ENCODE assay signal across 21 mouse cellular contexts in genomic region chr17:46920855-46921254, GRCm38 (mm10). TPM values are rescaled to one million over a fixed set of nuclear protein-coding genes. Genes with fewer than 3 reads are reported as not detected.
DNase-seq lines count a peak whose midpoint lies in the region; ATAC-seq and TF ChIP-seq lines count a peak whose summit lies in the region.
"Had no signal": no experiment of that assay in that cellular context is flagged by ENCODE, and none has a peak within 500 bp of the region (broad histone marks: within the 10 kb centered on the region; RNA-seq: fewer than 3 reads in every experiment).

No protein-coding gene starts in this region.

- H3K4me2 ChIP-seq in hindbrain, embryonic 11.5 days (replicated peaks; ENCODE audit: low read depth, low read length) = no peak overlapping the region
- no peak overlapping the region for H3K4me2 ChIP-seq in hindbrain, postnatal 0 days (ENCODE audit: low read depth, low read length)
- no peak overlapping the region for H3K4me2 ChIP-seq in neural tube, embryonic 11.5 days (ENCODE audit: low read depth)
- H3K4me2 ChIP-seq in neural tube, embryonic 15.5 days = no peak overlapping the region
- no peak overlapping the region for H3K4me2 ChIP-seq in forebrain, embryonic 16.5 days (ENCODE audit: low read length)
- H3K4me2 ChIP-seq: liver, embryonic 15.5 days had no signal

- H3K9ac ChIP-seq in hindbrain, embryonic 11.5 days (ENCODE audit: low read depth, low read length) = no peak overlapping the region
- no peak overlapping the region for H3K9ac ChIP-seq in hindbrain, postnatal 0 days (replicated peaks; ENCODE audit: low read length)
- H3K9ac ChIP-seq in neural tube, embryonic 11.5 days (ENCODE audit: low read length) = no peak overlapping the region
- H3K9ac ChIP-seq in neural tube, embryonic 15.5 days (replicated peaks) = no peak overlapping the region
- H3K9ac ChIP-seq in forebrain, embryonic 16.5 days (replicated peaks; ENCODE audit: low read depth, low read length) = no peak overlapping the region
- H3K9ac ChIP-seq: liver, embryonic 15.5 days had no signal

- H3K27ac ChIP-seq in hindbrain, embryonic 11.5 days (ENCODE audit: low read depth, low read length) = no peak overlapping the region
- no peak overlapping the region for H3K27ac ChIP-seq in hindbrain, postnatal 0 days
- H3K27ac ChIP-seq in neural tube, embryonic 11.5 days (ENCODE audit: low read depth, low read length) = no peak overlapping the region
- no peak overlapping the region for H3K27ac ChIP-seq in neural tube, embryonic 15.5 days (replicated peaks)
- H3K27ac ChIP-seq in embryonic facial prominence, embryonic 10.5 days (replicated peaks) = no peak overlapping the region
- H3K27ac ChIP-seq in forebrain, embryonic 16.5 days (ENCODE audit: low read length) = no peak overlapping the region
- H3K27ac ChIP-seq: heart, adult 2 months; liver, embryonic 15.5 days had no signal

- H3K36me3 ChIP-seq in hindbrain, embryonic 11.5 days (ENCODE audit: control insufficient read depth, insufficient read depth, low read length) = no peaks in the 10 kb centered on the region
- no peaks in the 10 kb centered on the region for H3K36me3 ChIP-seq in hindbrain, postnatal 0 days (ENCODE audit: insufficient read depth, low read length)
- no peaks in the 10 kb centered on the region for H3K36me3 ChIP-seq in neural tube, embryonic 11.5 days (ENCODE audit: control insufficient read depth, insufficient read depth, low read length)
- no peaks in the 10 kb centered on the region for H3K36me3 ChIP-seq in neural tube, embryonic 15.5 days
- no peaks in the 10 kb centered on the region for H3K36me3 ChIP-seq in embryonic facial prominence, embryonic 10.5 days (replicated peaks)
- H3K36me3 ChIP-seq in forebrain, embryonic 16.5 days (ENCODE audit: control insufficient read depth, insufficient read depth) = no peaks in the 10 kb centered on the region
- H3K36me3 ChIP-seq: G1E; liver, embryonic 15.5 days had no signal

- no peaks in the 10 kb centered on the region; the same call in 1 of the 2 replicates for H3K4me1 ChIP-seq in hindbrain, embryonic 11.5 days (replicated peaks; ENCODE audit: control insufficient read depth, insufficient read depth, low read length)
- H3K4me1 ChIP-seq in hindbrain, postnatal 0 days (ENCODE audit: insufficient read depth, low read length) = no peaks in the 10 kb centered on the region
- H3K4me1 ChIP-seq in neural tube, embryonic 11.5 days (ENCODE audit: control insufficient read depth, insufficient read depth, low read length) = peaks cover 2% of the 10 kb centered on the region; the same call in 1 of the 2 replicates
- no peaks in the 10 kb centered on the region for H3K4me1 ChIP-seq in neural tube, embryonic 15.5 days
- peaks cover 30% of the 10 kb centered on the region for H3K4me1 ChIP-seq in embryonic facial prominence, embryonic 10.5 days
- H3K4me1 ChIP-seq in forebrain, embryonic 16.5 days (replicated peaks; ENCODE audit: control insufficient read depth, insufficient read depth, low read length) = no peaks in the 10 kb centered on the region
- H3K4me1 ChIP-seq: liver, embryonic 15.5 days had no signal

- no peak for ATAC-seq in hindbrain, embryonic 11.5 days (ENCODE audit: low FRiP score)
- no peak for ATAC-seq in hindbrain, postnatal 0 days
- no peak for ATAC-seq in neural tube, embryonic 11.5 days (ENCODE audit: insufficient read depth, low FRiP score, low TSS enrichment)
- no peak for ATAC-seq in neural tube, embryonic 15.5 days (ENCODE audit: low FRiP score)
- no peak for ATAC-seq in forebrain, embryonic 16.5 days
- ATAC-seq: activated CD4-positive, CD25-positive, alpha-beta regulatory T cell, adult 4 months; hindbrain, embryonic 16.5 days had no signal

- H3K9me3 ChIP-seq in hindbrain, embryonic 11.5 days (ENCODE audit: control insufficient read depth, low read length) = no peaks in the 10 kb centered on the region
- H3K9me3 ChIP-seq in hindbrain, postnatal 0 days (ENCODE audit: low read length) = no peaks in the 10 kb centered on the region
- no peaks in the 10 kb centered on the region for H3K9me3 ChIP-seq in neural tube, embryonic 11.5 days (ENCODE audit: control insufficient read depth, low read length)
- no peaks in the 10 kb centered on the region for H3K9me3 ChIP-seq in neural tube, embryonic 15.5 days (replicated peaks)
- no peaks in the 10 kb centered on the region for H3K9me3 ChIP-seq in embryonic facial prominence, embryonic 10.5 days
- no peaks in the 10 kb centered on the region for H3K9me3 ChIP-seq in forebrain, embryonic 16.5 days (ENCODE audit: control insufficient read depth, low read length)
- H3K9me3 ChIP-seq: G1E; liver, embryonic 15.5 days had no signal

- no peak overlapping the region for H3K4me3 ChIP-seq in hindbrain, embryonic 11.5 days (ENCODE audit: low read depth, low read length)
- no peak overlapping the region for H3K4me3 ChIP-seq in hindbrain, postnatal 0 days (ENCODE audit: low read length)
- no peak overlapping the region for H3K4me3 ChIP-seq in neural tube, embryonic 11.5 days (ENCODE audit: low read depth, low read length)
- H3K4me3 ChIP-seq in neural tube, embryonic 15.5 days (replicated peaks) = no peak overlapping the region
- H3K4me3 ChIP-seq in embryonic facial prominence, embryonic 10.5 days = no peak overlapping the region
- no peak overlapping the region for H3K4me3 ChIP-seq in forebrain, embryonic 16.5 days (replicated peaks; ENCODE audit: low read length)
- H3K4me3 ChIP-seq: heart, adult 2 months; liver, embryonic 15.5 days had no signal

- DNase-seq in hindbrain, embryonic 11.5 days (ENCODE audit: low spot score) = peak; percentile 53
- DNase-seq in hindbrain, postnatal 0 days (ENCODE audit: low spot score) = no peak
- DNase-seq in neural tube, embryonic 11.5 days (ENCODE audit: low spot score) = peak; percentile 30
- DNase-seq in embryonic facial prominence, embryonic 10.5 days (ENCODE audit: low spot score) = peak; percentile 46
- no peak for DNase-seq in heart, adult 9 months (ENCODE audit: low spot score in 2 of 2)
- DNase-seq in testis, postnatal 10 days (ENCODE audit: low spot score) = no peak
- DNase-seq: cerebellum, adult 11-12 months; heart, adult 2 months; layer of hippocampus, postnatal 36 days; left cerebral cortex, postnatal 4 days; thymus, postnatal 25 days had no signal

- no peaks in the 10 kb centered on the region for H3K27me3 ChIP-seq in hindbrain, embryonic 11.5 days (ENCODE audit: control insufficient read depth, insufficient read depth, low read length)
- no peaks in the 10 kb centered on the region for H3K27me3 ChIP-seq in hindbrain, postnatal 0 days (ENCODE audit: insufficient read depth, low read length)
- H3K27me3 ChIP-seq in neural tube, embryonic 11.5 days (ENCODE audit: control insufficient read depth, insufficient read depth, low read length) = no peaks in the 10 kb centered on the region
- H3K27me3 ChIP-seq in neural tube, embryonic 15.5 days (replicated peaks) = no peaks in the 10 kb centered on the region
- H3K27me3 ChIP-seq in embryonic facial prominence, embryonic 10.5 days (replicated peaks; ENCODE audit: low read depth, poor library complexity, severe bottlenecking) = no peaks in the 10 kb centered on the region
- H3K27me3 ChIP-seq in forebrain, embryonic 16.5 days (replicated peaks; ENCODE audit: control insufficient read depth, insufficient read depth, low read length) = no peaks in the 10 kb centered on the region
- H3K27me3 ChIP-seq: liver, embryonic 15.5 days had no signal

- WGBS in hindbrain, embryonic 11.5 days = 65% methylated on average over 6 of the region's 6 CpGs
- WGBS in hindbrain, postnatal 0 days = 68% methylated on average over 6 of the region's 6 CpGs
- 70% methylated on average over 6 of the region's 6 CpGs for WGBS in neural tube, embryonic 11.5 days
- 72% methylated on average over 6 of the region's 6 CpGs for WGBS in neural tube, embryonic 15.5 days
- 63% methylated on average over 6 of the region's 6 CpGs for WGBS in embryonic facial prominence, embryonic 10.5 days
- WGBS in forebrain, embryonic 16.5 days = 60% methylated on average over 6 of the region's 6 CpGs

- TF ChIP-seq CTCF in hindbrain, postnatal 0 days (IDR thresholded peaks at IDR 0.05; ENCODE audit: low read depth) = no peak

RNA-seq across cellular contexts. Expression of gene Prph2, which starts 10.6 kb away (rescaled TPM):
- polyA plus RNA-seq in hindbrain, embryonic 11.5 days (2014; fragmentation: Nextera tagmentation; extraction: Ambion mirVana) = not detected in 2 replicates
- not detected in 2 replicates for total RNA-seq in hindbrain, postnatal 0 days (2014; rRNA removed)
- 0.05 TPM in 1 of 2 replicates, not detected in the other for polyA plus RNA-seq in hindbrain, postnatal 0 days (2015; fragmentation: Nextera tagmentation; extraction: Ambion mirVana)
- not detected in 2 replicates for polyA plus RNA-seq in neural tube, embryonic 11.5 days (2014; fragmentation: Nextera tagmentation; extraction: Ambion mirVana)
- polyA plus RNA-seq in neural tube, embryonic 15.5 days (2015; fragmentation: Nextera tagmentation; extraction: Ambion mirVana) = not detected in 2 replicates
- polyA plus RNA-seq in embryonic facial prominence, embryonic 10.5 days (2016; fragmentation: Nextera tagmentation; extraction: Ambion mirVana) = not detected in 2 replicates
- not detected in 2 replicates for polyA plus RNA-seq in forebrain, embryonic 16.5 days (2015; fragmentation: Nextera tagmentation; extraction: Ambion mirVana)
- total RNA-seq: heart, adult 2 months; heart, postnatal 14 days; layer of hippocampus, postnatal 36 days; left cerebral cortex, postnatal 4 days; megakaryocyte progenitor cell, adult 5-6 weeks had no signal
- polyA plus RNA-seq: activated CD4-positive, CD25-positive, alpha-beta regulatory T cell, adult 4 months; cortical plate, adult 2 months; G1E; heart, adult 2 months; hindbrain, embryonic 16.5 days; liver, embryonic 15.5 days; stomach, embryonic 14.5 days had no signal

RNA-seq across cellular contexts. Expression of gene Tbcc, which starts 30.4 kb away (rescaled TPM):
- 74.1 and 84.3 TPM in 2 replicates for polyA plus RNA-seq in hindbrain, embryonic 11.5 days (2014; fragmentation: Nextera tagmentation; extraction: Ambion mirVana)
- total RNA-seq in hindbrain, postnatal 0 days (2014; rRNA removed) = 41.8 and 61.5 TPM in 2 replicates
- polyA plus RNA-seq in hindbrain, postnatal 0 days (2015; fragmentation: Nextera tagmentation; extraction: Ambion mirVana) = 50.7 and 54.5 TPM in 2 replicates
- 74.8 and 79.0 TPM in 2 replicates for polyA plus RNA-seq in neural tube, embryonic 11.5 days (2014; fragmentation: Nextera tagmentation; extraction: Ambion mirVana)
- polyA plus RNA-seq in neural tube, embryonic 15.5 days (2015; fragmentation: Nextera tagmentation; extraction: Ambion mirVana) = 55.9 and 62.5 TPM in 2 replicates
- polyA plus RNA-seq in embryonic facial prominence, embryonic 10.5 days (2016; fragmentation: Nextera tagmentation; extraction: Ambion mirVana) = 52.9 and 57.9 TPM in 2 replicates
- 52.6 and 55.6 TPM in 2 replicates for polyA plus RNA-seq in forebrain, embryonic 16.5 days (2015; fragmentation: Nextera tagmentation; extraction: Ambion mirVana)

Comparison
In these comparisons a context has a peak if more than half of its experiments do, and no peak if none do; other contexts are left out.
1. DNase-seq: peak in hindbrain, embryonic 11.5 days (single experiment), neural tube, embryonic 11.5 days (single experiment) and embryonic facial prominence, embryonic 10.5 days (single experiment); none in hindbrain, postnatal 0 days (single experiment), heart, adult 9 months (0 of 2) and testis, postnatal 10 days (single experiment).